Mouse (Mus musculus) heart, embryonic 11.5 days (tissue): ENCODE measurements around the gene Nrf1. TPM values are rescaled to one million over a fixed set of nuclear protein-coding genes. Genes with fewer than 3 reads are reported as not detected.

Experiments
- ATAC-seq: fragments of 200-750 bp; cut with Nextera tagmentation; replicated peaks from 2 replicates; pipeline ENCODE4 v1.8.0; 2017; ENCODE audit warnings: moderate library complexity; ENCODE audit not compliant: insufficient number of reproducible peaks, low FRiP score, low TSS enrichment
- H3K27ac ChIP-seq: fragments of 300-500 bp; sonication (generic); 2 replicates; pipeline ENCODE4 v1.5.1; 2014; ENCODE audit warnings: mild to moderate bottlenecking, low read depth, low read length
- H3K27me3 ChIP-seq: fragments of 300-500 bp; sonication (generic); 2 replicates; pipeline ENCODE4 v1.6.1; 2014; ENCODE audit warnings: mild to moderate bottlenecking, low read length, mixed read lengths; ENCODE audit not compliant: control insufficient read depth, insufficient read depth
- H3K36me3 ChIP-seq: fragments of 300-500 bp; sonication (generic); 2 replicates; pipeline ENCODE4 v1.6.1; 2014; ENCODE audit warnings: mild to moderate bottlenecking, low read length, moderate library complexity, mixed read lengths; ENCODE audit not compliant: control insufficient read depth, insufficient read depth
- H3K4me1 ChIP-seq: fragments of 300-500 bp; sonication (generic); 2 replicates; pipeline ENCODE4 v1.6.1; 2014; ENCODE audit warnings: low read length; ENCODE audit not compliant: control insufficient read depth, insufficient read depth
- H3K4me2 ChIP-seq: fragments of 300-500 bp; sonication (generic); 2 replicates; pipeline ENCODE4 v1.6.1; 2014; ENCODE audit warnings: mild to moderate bottlenecking, moderate library complexity
- H3K4me3 ChIP-seq: fragments of 300-500 bp; sonication (generic); 2 replicates; pipeline ENCODE4 v1.5.1; 2014; ENCODE audit warnings: low read depth, low read length
- H3K9ac ChIP-seq: fragments of 300-500 bp; sonication (generic); 2 replicates; pipeline ENCODE4 v1.6.1; 2014; ENCODE audit warnings: mild to moderate bottlenecking, low read depth, low read length, moderate library complexity
- H3K9me3 ChIP-seq: fragments of 300-500 bp; sonication (generic); replicated peaks from 2 replicates; pipeline ENCODE4 v1.6.1; 2016; ENCODE audit warnings: low read length; ENCODE audit not compliant: control insufficient read depth
- WGBS: fragments of 180-500 bp; shearing (Covaris S2); extraction: QIAGEN DNeasy Blood & Tissue Kit; methylation state at CpG from one replicate; pipeline ENCODE4 v1.1.7; 2014; ENCODE audit not compliant: insufficient replicate concordance; 5-methylcytosine and 5-hydroxymethylcytosine counted together
- polyA plus RNA-seq: library from polyadenylated mRNA; unstranded; fragments of >200 nt; fragmentation: Nextera tagmentation; extraction: Ambion mirVana; gene quantifications from 2 replicates; pipeline ENCODE4 v1.2.1, GENCODE M21; 2014

The Nrf1 gene
- polyA plus RNA-seq, 1 experiment from 2014 or later: 44.5 TPM

- 89% methylated on average over 4 of the region's 4 CpGs for WGBS
- H3K36me3 ChIP-seq: peaks cover 17% of the 10 kb centered on the region
- H3K4me1 ChIP-seq: peaks cover 8% of the 10 kb centered on the region
- H3K9me3 ChIP-seq: no peaks in the 10 kb centered on the region
- no peak for ATAC-seq
- no peak overlapping the region for H3K27ac ChIP-seq
- H3K27me3 ChIP-seq: no peaks in the 10 kb centered on the region
- no peak overlapping the region for H3K9ac ChIP-seq
- H3K4me3 ChIP-seq: no peak overlapping the region
- no peak overlapping the region for H3K4me2 ChIP-seq
These were observed 95.5 kb downstream of the Nrf1 start for GRCm38 (mm10) chr6:30143263-30143662.

DNA sequence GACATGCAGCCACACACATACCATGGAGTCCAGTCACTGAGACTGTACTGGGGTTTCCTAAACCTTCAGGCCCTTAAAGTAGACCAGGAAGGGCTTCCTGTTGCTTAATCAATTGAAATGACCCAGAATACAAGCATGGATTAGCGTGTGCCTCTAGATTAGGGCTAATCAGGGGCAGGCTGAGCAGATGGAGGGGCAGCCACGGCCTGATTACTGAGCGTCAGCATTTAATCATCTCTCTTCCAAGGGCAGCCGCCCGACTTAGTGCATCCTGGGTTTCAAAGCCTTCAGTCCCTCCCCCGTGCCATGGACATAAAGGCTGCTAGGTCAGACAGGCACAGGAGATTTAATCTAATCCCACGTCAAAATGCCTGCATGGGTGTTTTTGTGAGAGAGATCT, 99.3 kb downstream of the Nrf1 start:
- H3K36me3 ChIP-seq: peaks cover 8% of the 10 kb centered on the region

GRCm38 (mm10) chr6:30147753-30148152, 100.0 kb downstream of the Nrf1 start:
- peaks cover 10% of the 10 kb centered on the region for H3K4me1 ChIP-seq
- ATAC-seq: no peak
- H3K9ac ChIP-seq: no peak overlapping the region
- no peak overlapping the region for H3K4me2 ChIP-seq
- no peaks in the 10 kb centered on the region for H3K9me3 ChIP-seq
- WGBS: 64% methylated on average over 6 of the region's 6 CpGs
- H3K27me3 ChIP-seq: no peaks in the 10 kb centered on the region
- H3K4me3 ChIP-seq: no peak overlapping the region
- peaks cover 8% of the 10 kb centered on the region; the same call in 1 of the 2 replicates for H3K36me3 ChIP-seq
- H3K27ac ChIP-seq: no peak overlapping the region

More for the DNA sequence above, 99.3 kb downstream of the Nrf1 start:
- WGBS: 47% methylated on average over 7 of the region's 7 CpGs
- Histone ChIP-seq H3K27me3 (no peaks in the 10 kb centered on the region), H3K4me2 (no peak overlapping the region; the same call in 1 of the 2 replicates), H3K9me3 (no peaks in the 10 kb centered on the region), H3K27ac (no peak overlapping the region), H3K4me1 (peaks cover 8% of the 10 kb centered on the region), H3K4me3 (no peak overlapping the region), H3K9ac (no peak overlapping the region)
- 0 out of 2 replicates have a peak, but pooled peaks have one; percentile 59 for ATAC-seq

GRCm38 (mm10) chr6:30150471-30150870, 102.7 kb downstream of the Nrf1 start:
- H3K4me3 ChIP-seq: no peak overlapping the region
- H3K4me2 ChIP-seq: no peak overlapping the region
- WGBS: 90% methylated on average over 8 of the region's 8 CpGs
- no peak overlapping the region for H3K9ac ChIP-seq
- H3K27me3 ChIP-seq: no peaks in the 10 kb centered on the region
- no peak overlapping the region for H3K27ac ChIP-seq
- H3K4me1 ChIP-seq: peaks cover 10% of the 10 kb centered on the region
- H3K9me3 ChIP-seq: no peaks in the 10 kb centered on the region
- H3K36me3 ChIP-seq: 0 out of 2 replicates have a peak, but pooled peaks cover 3% of the 10 kb centered on the region
- ATAC-seq: no peak

DNA sequence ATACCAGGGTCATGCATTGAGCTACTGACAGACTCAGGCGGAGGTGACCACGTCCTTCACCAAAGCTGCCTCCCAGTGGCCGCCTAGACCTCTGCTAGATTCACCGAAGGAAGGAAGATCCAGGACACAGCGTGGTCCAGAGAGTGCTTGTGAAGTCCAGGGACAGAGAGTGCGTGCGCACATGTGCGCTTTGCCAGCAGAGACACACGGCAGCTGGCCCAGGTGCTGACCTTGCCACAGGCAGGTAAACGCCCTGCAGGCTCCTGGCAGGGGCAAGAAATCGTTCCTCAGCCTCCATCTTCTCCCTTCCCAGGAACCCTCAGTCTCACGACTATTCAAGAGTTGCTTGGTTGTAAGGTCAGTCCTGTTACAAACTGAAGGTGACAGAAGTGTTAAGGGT, 104.4 kb downstream of the Nrf1 start:
- Histone ChIP-seq H3K27ac (no peak overlapping the region), H3K9me3 (no peaks in the 10 kb centered on the region), H3K4me1 (peaks cover 6% of the 10 kb centered on the region), H3K9ac (no peak overlapping the region), H3K36me3 (0 out of 2 replicates have a peak, but pooled peaks cover 3% of the 10 kb centered on the region), H3K4me2 (no peak overlapping the region), H3K27me3 (no peaks in the 10 kb centered on the region), H3K4me3 (no peak overlapping the region)
- ATAC-seq: no peak
- WGBS: 83% methylated on average over 12 of the region's 12 CpGs

GRCm38 (mm10) chr6:30152649-30153048, 104.9 kb downstream of the Nrf1 start:
- Histone ChIP-seq H3K4me3 (no peak overlapping the region), H3K4me2 (no peak overlapping the region), H3K9me3 (no peaks in the 10 kb centered on the region), H3K27me3 (no peaks in the 10 kb centered on the region), H3K4me1 (peaks cover 5% of the 10 kb centered on the region; the same call in 1 of the 2 replicates), H3K27ac (no peak overlapping the region), H3K9ac (no peak overlapping the region), H3K36me3 (0 out of 2 replicates have a peak, but pooled peaks cover 3% of the 10 kb centered on the region)
- ATAC-seq: no peak
- 74% methylated on average over 10 of the region's 10 CpGs for whole genome bisulfite sequencing

DNA sequence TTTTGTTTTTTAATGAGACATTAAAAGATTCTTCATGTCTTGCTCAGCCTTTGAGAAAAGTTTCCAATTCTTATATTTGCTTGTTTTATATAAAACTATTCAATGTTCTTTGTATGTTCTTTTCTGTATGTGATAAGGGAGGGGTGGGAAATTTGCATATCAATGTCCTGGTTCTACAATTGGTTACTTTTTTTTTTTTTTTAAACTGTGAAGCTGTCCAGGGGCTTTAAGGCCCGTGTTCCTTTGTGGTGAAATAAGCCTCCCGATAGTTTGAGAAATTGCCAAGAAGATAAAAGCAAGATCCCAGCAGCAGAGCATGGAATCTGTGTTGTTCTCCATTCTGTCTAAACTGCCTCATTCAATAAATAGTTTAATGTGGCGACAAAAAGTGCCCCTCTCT, 105.3 kb downstream of the Nrf1 start:
- no peak for ATAC-seq
- H3K4me3 ChIP-seq: no peak overlapping the region
- no peak overlapping the region for H3K9ac ChIP-seq
- H3K27ac ChIP-seq: no peak overlapping the region
- H3K27me3 ChIP-seq: no peaks in the 10 kb centered on the region
- H3K36me3 ChIP-seq: no peaks in the 10 kb centered on the region
- H3K9me3 ChIP-seq: no peaks in the 10 kb centered on the region
- 69% methylated on average over 3 of the region's 3 CpGs for whole genome bisulfite sequencing
- 0 out of 2 replicates have a peak, but pooled peaks cover 2% of the 10 kb centered on the region for H3K4me1 ChIP-seq
- H3K4me2 ChIP-seq: no peak overlapping the region

- Histone ChIP-seq H3K4me1 (0 out of 2 replicates have a peak, but pooled peaks cover 2% of the 10 kb centered on the region), H3K4me3 (no peak overlapping the region), H3K4me2 (no peak overlapping the region), H3K27ac (no peak overlapping the region), H3K36me3 (no peaks in the 10 kb centered on the region), H3K9ac (no peak overlapping the region), H3K27me3 (no peaks in the 10 kb centered on the region), H3K9me3 (no peaks in the 10 kb centered on the region)
- 87% methylated on average over 15 of the region's 15 CpGs for WGBS
- no peak for ATAC-seq
These were observed 106.1 kb downstream of the Nrf1 start for GRCm38 (mm10) chr6:30153733-30154415.
